Mouse (Mus musculus): ENCODE data around the gene Ddx39.

The Ddx39 gene

DNA sequence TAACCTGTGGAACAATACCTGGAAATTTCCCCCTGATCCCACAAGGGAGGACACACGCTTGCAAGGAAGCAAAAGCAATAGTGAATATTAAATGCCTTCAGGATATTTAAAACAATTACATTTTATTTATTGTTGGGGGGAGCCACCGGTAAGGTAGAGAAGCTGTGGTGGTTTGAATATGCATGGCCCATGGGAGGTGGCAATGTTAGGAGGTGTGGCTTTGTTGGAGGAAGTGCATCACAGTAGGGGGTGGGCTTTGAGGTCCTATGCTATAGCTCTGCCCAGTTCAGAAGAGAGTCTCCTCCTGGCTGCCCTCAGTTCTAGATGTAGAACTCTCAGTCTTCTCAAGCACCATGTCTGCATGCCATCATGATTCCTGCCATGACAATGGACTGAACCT lies 49.7 kb downstream of the Ddx39 start:
- in situ Hi-C loops (cut with MboI, MseI) = no loop called here

- in situ Hi-C loops (cut with MboI, MseI) = no loop called here
Observed at GRCm38 (mm10) chr8:83765663-83766062, 50.7 kb downstream of the Ddx39 start.

GRCm38 (mm10) chr8:83767442-83767841 lies 52.5 kb downstream of the Ddx39 start:
- in situ Hi-C loops (cut with MboI, MseI) = no loop called here

DNA sequence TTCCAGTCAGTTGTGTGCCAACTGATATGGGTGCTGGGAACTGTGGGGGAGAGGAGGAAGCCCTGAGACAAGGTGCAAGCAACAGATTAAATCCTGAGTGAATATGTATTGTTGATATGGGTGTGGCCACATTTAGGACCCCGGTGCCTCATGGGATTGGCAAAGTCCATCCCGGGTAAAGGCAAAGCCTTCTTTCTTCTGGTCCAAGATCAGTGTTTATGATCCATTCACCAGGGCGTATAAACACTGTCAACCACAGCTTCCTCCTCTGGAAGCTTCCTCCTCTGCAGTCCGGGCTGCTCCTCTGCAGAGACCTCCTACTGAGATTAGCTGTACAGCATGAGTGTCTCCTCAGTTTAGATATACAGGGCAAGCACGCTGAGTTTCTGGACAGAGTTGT lies 53.5 kb downstream of the Ddx39 start:
- in situ Hi-C loops (cut with MboI, MseI) = no loop called here

DNA sequence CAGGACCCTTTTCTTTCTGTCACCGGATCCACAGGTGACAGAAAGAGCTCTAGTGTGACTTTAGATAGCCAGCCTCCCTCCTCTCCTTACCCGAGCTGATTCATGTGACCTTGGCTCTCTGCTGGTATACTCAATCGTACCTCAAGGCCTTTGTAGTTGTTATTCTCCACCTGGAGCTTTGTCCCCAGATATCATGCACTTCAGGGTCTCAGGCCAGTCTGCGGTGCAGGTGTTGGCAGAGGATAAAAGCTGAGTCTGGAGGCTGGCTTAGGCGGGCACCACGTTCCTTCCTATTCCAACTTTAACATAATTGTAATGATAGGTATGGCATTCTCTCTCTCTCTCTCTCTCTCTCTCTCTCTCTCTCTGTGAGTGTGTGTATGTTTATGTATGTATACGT lies 54.7 kb downstream of the Ddx39 start:
- in situ Hi-C loops (cut with MboI, MseI) = no loop called here

GRCm38 (mm10) chr8:83770669-83771068 lies 55.7 kb downstream of the Ddx39 start:
- in situ Hi-C loops (cut with MboI, MseI) = no loop called here

GRCm38 (mm10) chr8:83771791-83772190 lies 56.8 kb downstream of the Ddx39 start:
- in situ Hi-C loops (cut with MboI, MseI) = no loop called here

DNA sequence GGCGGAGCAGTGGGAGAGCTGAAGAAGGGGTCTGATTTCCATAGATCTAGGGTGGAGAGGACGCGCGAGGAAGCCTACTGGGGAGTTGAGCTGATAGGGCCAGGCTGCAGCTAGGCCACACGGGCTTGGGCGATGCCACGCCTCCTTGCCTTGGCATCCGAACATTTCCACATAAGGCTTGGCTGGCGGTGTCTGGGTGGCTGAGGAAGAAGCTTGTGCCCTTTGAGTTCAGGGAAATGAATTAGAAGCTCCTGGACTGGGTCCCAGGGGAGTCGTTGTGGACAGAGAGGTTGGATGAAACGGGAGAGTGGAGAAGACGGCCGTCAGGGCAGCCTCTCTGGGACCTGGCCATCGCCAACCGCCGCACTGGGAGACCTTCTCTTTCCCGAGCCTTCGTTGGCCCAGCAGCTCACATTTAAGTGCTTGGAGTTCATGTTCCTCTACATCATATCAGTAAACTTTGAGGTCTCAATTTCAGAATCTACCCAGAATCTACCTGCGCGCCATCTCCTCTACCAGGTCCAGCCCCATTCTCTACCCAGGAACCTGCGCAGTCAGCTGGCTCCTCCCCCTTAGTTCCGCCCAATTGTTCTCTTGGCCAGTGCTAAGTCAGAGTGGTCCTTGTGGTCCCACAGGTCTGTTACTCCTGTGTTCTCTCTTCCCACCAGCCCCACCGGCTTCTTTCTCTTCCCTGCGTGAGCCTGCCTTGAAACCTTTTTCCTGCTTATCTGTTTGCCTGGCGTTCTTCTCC lies 57.9 kb downstream of the Ddx39 start:
- in situ Hi-C loops (cut with MboI, MseI) = no loop called here

DNA sequence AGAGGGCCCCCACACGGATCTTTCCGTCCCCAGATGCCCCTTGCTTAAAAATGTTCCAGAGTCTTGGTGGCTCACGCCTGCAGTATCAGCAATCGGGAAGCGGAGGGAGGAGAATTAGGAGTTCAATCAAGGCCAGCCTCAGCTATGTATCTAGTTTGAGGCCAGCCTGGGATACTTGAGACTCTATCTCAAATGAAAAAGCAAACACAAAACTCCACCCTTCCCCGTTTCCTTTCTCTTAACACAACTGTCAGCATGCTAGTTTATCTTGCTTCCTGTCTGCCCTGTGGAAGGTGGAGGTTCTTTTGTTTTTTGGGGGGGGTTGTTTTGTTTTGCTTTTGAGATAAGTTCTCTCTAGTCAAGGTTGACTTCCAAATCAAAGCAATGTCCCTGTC lies 58.5 kb downstream of the Ddx39 start:
- in situ Hi-C loops (cut with MboI, MseI) = no loop called here

DNA sequence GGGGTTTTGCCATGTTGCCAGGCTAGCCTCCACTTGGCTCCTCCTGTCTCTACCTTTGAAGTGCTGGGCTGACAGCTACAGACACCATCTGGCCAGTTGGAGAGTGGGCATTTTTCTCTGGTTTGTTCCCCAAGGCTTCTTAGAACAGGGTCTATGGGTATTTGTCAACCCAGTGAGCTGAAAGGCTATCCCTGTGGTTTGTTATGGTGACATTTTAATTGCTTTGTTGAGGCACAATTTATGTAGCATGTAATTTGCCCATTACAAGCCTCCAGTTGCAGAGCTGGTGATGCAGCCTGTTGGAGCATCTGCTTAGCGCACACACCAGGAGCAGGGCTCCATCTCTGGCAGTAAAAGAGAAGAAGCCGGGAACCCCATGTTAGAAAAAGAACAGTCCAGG lies 59.2 kb downstream of the Ddx39 start:
- in situ Hi-C loops (cut with MboI, MseI) = no loop called here

Data from T-helper 17 cell (primary cell).